Mouse (Mus musculus) kidney, postnatal 4 days (tissue): ENCODE measurements around the gene Slc35f1.

ENCODE experiments used
- DNase-seq, 2 experiments: peaks; one replicate each; pipeline ENCODE4 v3.0.0; 2021; ENCODE audit warnings: mixed read lengths in 2 of 2

The Slc35f1 gene

GRCm38 (mm10) chr10:52690334-52690991 lies at the start of gene Slc35f1:
Slc35f1 (plus strand) TSS chr10:52690533.
- peak; percentile 83 to 85 for DNase-seq

- no peak for DNase-seq
Observed at GRCm38 (mm10) chr10:52671234-52671633, 19.1 kb upstream of the Slc35f1 start.

- peak; percentile 42 to 65 for DNase-seq
Observed at GRCm38 (mm10) chr10:52690992-52691731, 829 bp downstream of the Slc35f1 start.

- DNase-seq, result no peak
Observed at GRCm38 (mm10) chr10:52703688-52704087, 13.4 kb downstream of the Slc35f1 start.

- peak; percentile 42 to 56 for DNase-seq
Observed at GRCm38 (mm10) chr10:52704101-52705051, 14.0 kb downstream of the Slc35f1 start.

- DNase-seq, result peak in 1 of 2 experiments; percentile 6
Observed at GRCm38 (mm10) chr10:52709482-52709881, 19.1 kb downstream of the Slc35f1 start.

GRCm38 (mm10) chr10:52712166-52712565 lies 21.8 kb downstream of the Slc35f1 start:
- DNase-seq, result no peak

GRCm38 (mm10) chr10:52714557-52714956 lies 24.2 kb downstream of the Slc35f1 start:
- DNase-seq, result no peak

GRCm38 (mm10) chr10:52715146-52715545 lies 24.8 kb downstream of the Slc35f1 start:
- DNase-seq, result no peak

- no peak for DNase-seq
Observed at GRCm38 (mm10) chr10:52718199-52718917, 28.0 kb downstream of the Slc35f1 start.

GRCm38 (mm10) chr10:52726674-52727073 lies 36.3 kb downstream of the Slc35f1 start:
- DNase-seq, result no peak

GRCm38 (mm10) chr10:52742671-52743379 lies 52.5 kb downstream of the Slc35f1 start:
- peak; percentile 30 to 48 for DNase-seq

GRCm38 (mm10) chr10:52743831-52744230 lies 53.5 kb downstream of the Slc35f1 start:
- no peak for DNase-seq

GRCm38 (mm10) chr10:52748028-52748597 lies 57.8 kb downstream of the Slc35f1 start:
- no peak for DNase-seq

GRCm38 (mm10) chr10:52755949-52756679 lies 65.8 kb downstream of the Slc35f1 start:
- peak in 1 of 2 experiments; percentile 22 for DNase-seq

GRCm38 (mm10) chr10:52757496-52758260 lies 67.3 kb downstream of the Slc35f1 start:
- DNase-seq, result no peak

- DNase-seq, result no peak
Observed at GRCm38 (mm10) chr10:52758589-52758988, 68.3 kb downstream of the Slc35f1 start.

- no peak for DNase-seq
Observed at GRCm38 (mm10) chr10:52760527-52760926, 70.2 kb downstream of the Slc35f1 start.

GRCm38 (mm10) chr10:52779926-52780485 lies 89.7 kb downstream of the Slc35f1 start:
- DNase-seq, result no peak
